Mouse (Mus musculus) kidney, adult 2 months (tissue): ENCODE measurements at regions not wholly inside any gene's neighbourhood (a gene's known extent, or its start where the extent isn't known, plus 50 kb on each side); places are given as distances from the start of the nearest gene placed in this dataset.

Source experiments
- DNase-seq: peaks from one replicate; pipeline ENCODE4 v3.0.0; 2021
- H3K27ac ChIP-seq: fragments of 200-500 bp; 2 replicates; pipeline ENCODE4 v1.5.1; 2012; ENCODE audit warnings: low read depth, low read length, control low read depth, inconsistent platforms; ENCODE audit not compliant: insufficient read depth
- H3K27me3 ChIP-seq: fragments of 200-500 bp; replicated peaks from 2 replicates; pipeline ENCODE4 v1.6.1; 2012; ENCODE audit warnings: mild to moderate bottlenecking, moderate library complexity, low read length, inconsistent platforms; ENCODE audit not compliant: control insufficient read depth, insufficient read depth
- H3K36me3 ChIP-seq: fragments of 200-500 bp; 2 replicates; pipeline ENCODE4 v1.6.1; 2012; ENCODE audit warnings: mild to moderate bottlenecking, moderate library complexity, low read length, inconsistent platforms; ENCODE audit not compliant: control insufficient read depth, insufficient read depth
- H3K4me1 ChIP-seq: fragments of 200-500 bp; 2 replicates; pipeline ENCODE4 v1.6.1; 2011; ENCODE audit warnings: low read length; ENCODE audit not compliant: control insufficient read depth, insufficient read depth
- H3K4me3 ChIP-seq: fragments of 200-500 bp; 2 replicates; pipeline ENCODE4 v1.5.1; 2011; ENCODE audit warnings: mild to moderate bottlenecking, low read depth, low read length, control low read depth; ENCODE audit not compliant: insufficient read depth
- CTCF ChIP-seq: fragments of 200-500 bp; conservative IDR thresholded peaks from 2 replicates; pipeline ENCODE4 v1.5.1; 2011; ENCODE audit warnings: low read depth, mild to moderate bottlenecking, control low read depth, low read length, moderate library complexity, mixed read lengths; ENCODE audit not compliant: insufficient read depth, insufficient read length
- POLR2A ChIP-seq: fragments of 200-500 bp; IDR thresholded peaks from one replicate; pipeline ENCODE4 v1.6.1; 2011; ENCODE audit warnings: low read depth, low read length, control low read depth
- WGBS: fragments of 180-500 bp; shearing (Covaris S2); methylation state at CpG from one replicate; pipeline ENCODE4 v1.1.7; 2018; 5-methylcytosine and 5-hydroxymethylcytosine counted together

GRCm38 (mm10) chr1:137363561-137363960 is 403.3 kb upstream of the Nr5a2 start:
- no peak for DNase-seq
- WGBS, result 34% methylated on average over 1 of the region's 1 CpGs
- TF ChIP-seq POLR2A, result no peak
- no peak for TF ChIP-seq CTCF

GRCm38 (mm10) chr1:137360688-137361570 is 400.7 kb upstream of the Nr5a2 start:
- DNase-seq, result no peak
- WGBS, result 86% methylated on average over 16 of the region's 16 CpGs
- no peaks in the 10 kb centered on the region for H3K27me3 ChIP-seq
- H3K4me3 ChIP-seq, result no peak overlapping the region
- H3K4me1 ChIP-seq, result no peaks in the 10 kb centered on the region
- H3K36me3 ChIP-seq, result no peaks in the 10 kb centered on the region
- no peak for TF ChIP-seq POLR2A
- no peak for TF ChIP-seq CTCF
- no peak overlapping the region for H3K27ac ChIP-seq

More at GRCm38 (mm10) chr1:137363561-137363960, 403.3 kb upstream of the Nr5a2 start:
- Histone ChIP-seq H3K36me3 (no peaks in the 10 kb centered on the region), H3K27ac (no peak overlapping the region), H3K4me3 (no peak overlapping the region), H3K4me1 (no peaks in the 10 kb centered on the region), H3K27me3 (no peaks in the 10 kb centered on the region)

GRCm38 (mm10) chr1:137355941-137356512 is 395.8 kb upstream of the Nr5a2 start:
- H3K27ac ChIP-seq, result no peak overlapping the region
- no peak overlapping the region for H3K4me3 ChIP-seq
- H3K27me3 ChIP-seq, result no peaks in the 10 kb centered on the region
- DNase-seq, result no peak
- WGBS, result 67% methylated on average over 4 of the region's 4 CpGs
- TF ChIP-seq CTCF (no peak), POLR2A (no peak)
- no peaks in the 10 kb centered on the region for H3K36me3 ChIP-seq
- no peaks in the 10 kb centered on the region for H3K4me1 ChIP-seq

DNA sequence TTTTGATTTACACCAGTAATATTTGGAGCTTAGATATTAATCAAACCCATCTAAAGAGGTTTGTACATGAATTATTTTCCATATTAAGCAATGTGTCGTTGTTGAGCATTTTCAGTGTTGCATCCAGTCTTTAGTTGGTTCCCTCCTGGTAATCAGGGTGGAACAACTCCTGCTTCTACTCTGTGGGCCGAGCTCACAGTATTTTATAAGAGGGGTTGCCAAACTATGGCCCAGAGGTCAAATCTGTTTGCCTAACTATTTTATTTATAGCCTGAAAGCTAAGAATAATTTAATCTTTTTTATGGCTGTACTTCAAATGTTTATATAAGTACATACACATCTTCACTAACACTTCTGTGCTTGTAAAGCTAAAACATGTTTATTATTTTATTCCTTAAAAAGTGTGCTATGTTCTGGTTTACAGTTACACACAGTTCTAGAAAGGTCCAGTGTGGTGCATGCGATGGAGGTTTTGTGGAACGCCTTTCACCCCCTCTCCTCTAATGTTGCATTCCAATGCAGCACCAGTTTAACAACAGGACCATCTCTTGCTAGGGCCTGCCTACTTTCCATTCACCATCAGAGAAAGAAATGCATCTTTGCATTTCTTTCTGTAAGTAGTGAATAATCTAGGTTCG is 392.3 kb upstream of the Nr5a2 start:
- Histone ChIP-seq H3K27me3 (no peaks in the 10 kb centered on the region), H3K27ac (no peak overlapping the region), H3K4me1 (no peaks in the 10 kb centered on the region), H3K36me3 (no peaks in the 10 kb centered on the region), H3K4me3 (no peak overlapping the region)
- WGBS, result 80% methylated on average over 5 of the region's 5 CpGs
- TF ChIP-seq POLR2A (no peak), CTCF (no peak)
- DNase-seq, result no peak

GRCm38 (mm10) chr1:137334137-137334536 is 373.9 kb upstream of the Nr5a2 start:
- Histone ChIP-seq H3K4me1 (no peaks in the 10 kb centered on the region), H3K36me3 (no peaks in the 10 kb centered on the region), H3K4me3 (no peak overlapping the region), H3K27me3 (no peaks in the 10 kb centered on the region), H3K27ac (no peak overlapping the region)
- no peak for DNase-seq
- TF ChIP-seq POLR2A, result no peak
- 0 out of 2 replicates have a peak, but pooled peaks have one; percentile 5 for TF ChIP-seq CTCF
- WGBS, result 88% methylated on average over 2 of the region's 2 CpGs

- WGBS, result 38% methylated on average over 8 of the region's 8 CpGs
- no peak for TF ChIP-seq POLR2A
- TF ChIP-seq CTCF, result no peak
- no peak overlapping the region for H3K27ac ChIP-seq
- H3K4me3 ChIP-seq, result no peak overlapping the region
- DNase-seq, result peak; percentile 19
- no peaks in the 10 kb centered on the region for H3K4me1 ChIP-seq
- H3K27me3 ChIP-seq, result no peaks in the 10 kb centered on the region
- H3K36me3 ChIP-seq, result no peaks in the 10 kb centered on the region
Measured at GRCm38 (mm10) chr1:137332108-137332769, 372.0 kb upstream of the Nr5a2 start.
